Mouse (Mus musculus): ENCODE data around the gene Mgat3.

The Mgat3 gene

GRCm38 (mm10) chr15:80148565-80148964 lies 25.0 kb upstream of the Mgat3 start:
- no peak for DNase-seq (ENCODE audit: low read depth in 1 of 2, low spot score in 2 of 2)

- no peak for DNase-seq (ENCODE audit: low read depth in 1 of 2, low spot score in 2 of 2)
These were observed 24.0 kb upstream of the Mgat3 start for GRCm38 (mm10) chr15:80149517-80149916.

GRCm38 (mm10) chr15:80152663-80153062 lies 20.9 kb upstream of the Mgat3 start:
- no peak for DNase-seq (ENCODE audit: low read depth in 1 of 2, low spot score in 2 of 2)

GRCm38 (mm10) chr15:80153757-80154156 lies 19.8 kb upstream of the Mgat3 start:
- no peak for DNase-seq (ENCODE audit: low read depth in 1 of 2, low spot score in 2 of 2)

- no peak for DNase-seq (ENCODE audit: low read depth in 1 of 2, low spot score in 2 of 2)
These were observed 17.8 kb upstream of the Mgat3 start for GRCm38 (mm10) chr15:80155707-80156106.

- DNase-seq (ENCODE audit: low read depth in 1 of 2, low spot score in 2 of 2), result no peak
These were observed 16.2 kb upstream of the Mgat3 start for GRCm38 (mm10) chr15:80157197-80157943.

GRCm38 (mm10) chr15:80158001-80158706 lies 15.4 kb upstream of the Mgat3 start:
- no peak for DNase-seq (ENCODE audit: low read depth in 1 of 2, low spot score in 2 of 2)

GRCm38 (mm10) chr15:80158707-80159090 lies 14.8 kb upstream of the Mgat3 start:
- no peak for DNase-seq (ENCODE audit: low read depth in 1 of 2, low spot score in 2 of 2)

GRCm38 (mm10) chr15:80159286-80159901 lies 14.1 kb upstream of the Mgat3 start:
- DNase-seq (ENCODE audit: low read depth in 1 of 2, low spot score in 2 of 2), result no peak

- DNase-seq (ENCODE audit: low read depth in 1 of 2, low spot score in 2 of 2), result no peak
These were observed 13.3 kb upstream of the Mgat3 start for GRCm38 (mm10) chr15:80160223-80160622.

- DNase-seq (ENCODE audit: low read depth in 1 of 2, low spot score in 2 of 2), result no peak
These were observed 12.8 kb upstream of the Mgat3 start for GRCm38 (mm10) chr15:80160726-80161125.

- no peak for DNase-seq (ENCODE audit: low read depth in 1 of 2, low spot score in 2 of 2)
These were observed 12.3 kb upstream of the Mgat3 start for GRCm38 (mm10) chr15:80161199-80161598.

- DNase-seq (ENCODE audit: low read depth in 1 of 2, low spot score in 2 of 2), result no peak
These were observed 11.0 kb upstream of the Mgat3 start for GRCm38 (mm10) chr15:80162401-80162964.

GRCm38 (mm10) chr15:80163274-80163673 lies 10.2 kb upstream of the Mgat3 start:
- no peak for DNase-seq (ENCODE audit: low read depth in 1 of 2, low spot score in 2 of 2)

GRCm38 (mm10) chr15:80163716-80164115 lies 9.8 kb upstream of the Mgat3 start:
- DNase-seq (ENCODE audit: low read depth in 1 of 2, low spot score in 2 of 2), result no peak

GRCm38 (mm10) chr15:80165396-80165795 lies 8.1 kb upstream of the Mgat3 start:
- DNase-seq (ENCODE audit: low read depth in 1 of 2, low spot score in 2 of 2), result no peak

GRCm38 (mm10) chr15:80169484-80169883 lies 4.0 kb upstream of the Mgat3 start:
- no peak for DNase-seq (ENCODE audit: low read depth in 1 of 2, low spot score in 2 of 2)

GRCm38 (mm10) chr15:80170357-80170756 lies 3.2 kb upstream of the Mgat3 start:
- no peak for DNase-seq (ENCODE audit: low read depth in 1 of 2, low spot score in 2 of 2)

- no peak for DNase-seq (ENCODE audit: low read depth in 1 of 2, low spot score in 2 of 2)
These were observed 2.2 kb upstream of the Mgat3 start for GRCm38 (mm10) chr15:80171286-80171685.

GRCm38 (mm10) chr15:80171791-80172190 lies 1.7 kb upstream of the Mgat3 start:
- DNase-seq (ENCODE audit: low read depth in 1 of 2, low spot score in 2 of 2), result no peak

GRCm38 (mm10) chr15:80173781-80174597 lies 468 bp downstream of the Mgat3 start:
- no peak for DNase-seq (ENCODE audit: low read depth in 1 of 2, low spot score in 2 of 2)
